Mouse (Mus musculus): ENCODE results near the gene Mamdc4.

DNA sequence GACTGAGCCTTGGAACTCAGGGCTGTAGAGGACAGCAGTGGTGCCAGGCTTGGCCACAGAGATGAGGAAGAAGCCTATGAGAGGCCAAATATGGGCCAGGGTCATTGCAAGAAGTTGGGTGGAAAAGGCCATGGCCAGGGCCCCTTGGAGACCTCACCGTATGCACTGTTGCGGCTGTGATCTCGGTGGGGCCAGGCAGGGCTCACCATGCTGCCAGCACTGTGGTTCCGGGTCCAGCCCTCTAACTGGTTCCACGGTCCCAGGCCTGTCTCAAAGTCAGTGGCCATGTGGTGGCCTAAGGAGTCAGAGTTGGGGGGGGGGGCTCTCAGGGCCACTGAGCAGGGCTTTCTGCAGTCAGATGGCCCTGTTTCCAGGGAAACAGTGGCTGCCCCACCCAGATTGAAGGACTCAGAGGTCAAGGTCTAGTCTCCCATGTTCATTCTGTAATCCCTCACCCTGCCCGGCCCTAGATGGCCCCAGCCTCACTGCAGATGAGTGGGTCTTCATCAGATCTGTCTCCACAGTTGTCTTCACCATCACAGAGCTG is 6.1 kb downstream of the Mamdc4 start:
- TF ChIP-seq EP300 (IDR thresholded peaks at IDR 0.05; ENCODE audit: insufficient read depth, low read depth, low read length) (no peak), CTCF (IDR thresholded peaks at IDR 0.05) (no peak), POLR2A (IDR thresholded peaks at IDR 0.05; ENCODE audit: insufficient read depth, low read depth, low read length) (no peak)
